Mouse (Mus musculus) heart, embryonic 14.5 days (tissue): ENCODE results near the gene Slc25a12. TPM values are rescaled to one million over a fixed set of nuclear protein-coding genes. Genes with fewer than 3 reads are reported as not detected.
A peak's percentile ranks its signal among the peaks of the same experiment; 100 is the strongest.

ENCODE experiments used
- ATAC-seq: fragments of 200-750 bp; cut with Nextera tagmentation; 2 replicates; pipeline ENCODE4 v1.8.0; 2017; ENCODE audit warnings: low read depth, moderate TSS enrichment; ENCODE audit not compliant: insufficient number of reproducible peaks, insufficient read depth, low FRiP score
- H3K27ac ChIP-seq, 2 experiments: fragments of 200-500 bp in 1 of 2; fragments of 300-500 bp in 1 of 2; sonication (generic) in 1 of 2; replicated peaks in 1 of 2; 2 replicates each; pipeline ENCODE4 v1.5.1; 2012 to 2014; ENCODE audit warnings: low read depth in 2 of 2, low read length in 2 of 2, control low read depth in 1 of 2, mild to moderate bottlenecking in 1 of 2, mixed read lengths in 1 of 2; ENCODE audit not compliant: control insufficient read depth in 1 of 2, insufficient read depth in 1 of 2
- H3K27me3 ChIP-seq: fragments of 300-500 bp; sonication (generic); 2 replicates; pipeline ENCODE4 v1.6.1; 2014; ENCODE audit warnings: mild to moderate bottlenecking, low read length, control low read depth; ENCODE audit not compliant: control insufficient read depth, insufficient read depth
- H3K36me3 ChIP-seq: fragments of 300-500 bp; sonication (generic); 2 replicates; pipeline ENCODE4 v1.6.1; 2014; ENCODE audit warnings: mild to moderate bottlenecking, control low read depth, low read length, mixed read lengths; ENCODE audit not compliant: control insufficient read depth, insufficient read depth
- H3K4me1 ChIP-seq, 2 experiments: fragments of 200-500 bp in 1 of 2; fragments of 300-500 bp in 1 of 2; sonication (generic) in 1 of 2; 2 replicates each; pipeline ENCODE4 v1.6.1; 2012 to 2014; ENCODE audit warnings: low read length in 2 of 2, control low read depth in 1 of 2, mixed read lengths in 1 of 2; ENCODE audit not compliant: control insufficient read depth in 2 of 2, insufficient read depth in 2 of 2
- H3K4me2 ChIP-seq: fragments of 300-500 bp; sonication (generic); 2 replicates; pipeline ENCODE4 v1.6.1; 2014; ENCODE audit warnings: mild to moderate bottlenecking, low read length
- H3K4me3 ChIP-seq, 2 experiments: fragments of 200-500 bp in 1 of 2; fragments of 300-500 bp in 1 of 2; sonication (generic) in 1 of 2; 2 replicates each; pipeline ENCODE4 v1.5.1; 2012 to 2014; ENCODE audit warnings: low read length in 2 of 2, mild to moderate bottlenecking in 2 of 2, control low read depth in 1 of 2, low read depth in 1 of 2, moderate library complexity in 1 of 2; ENCODE audit not compliant: control insufficient read depth in 1 of 2, insufficient read depth in 1 of 2
- H3K9ac ChIP-seq: fragments of 300-500 bp; sonication (generic); 2 replicates; pipeline ENCODE4 v1.6.1; 2014; ENCODE audit warnings: mild to moderate bottlenecking, low read length
- H3K9me3 ChIP-seq: fragments of 300-500 bp; sonication (generic); 2 replicates; pipeline ENCODE4 v1.6.1; 2016; ENCODE audit warnings: low read length, control low read depth; ENCODE audit not compliant: control insufficient read depth
- WGBS: fragments of 180-500 bp; shearing (Covaris S2); extraction: QIAGEN DNeasy Blood & Tissue Kit; methylation state at CpG from one replicate; pipeline ENCODE4 v1.1.7; 2014; 5-methylcytosine and 5-hydroxymethylcytosine counted together
- polyA plus RNA-seq: library from polyadenylated mRNA; unstranded; fragments of >200 nt; fragmentation: Nextera tagmentation; extraction: Ambion mirVana; gene quantifications from 2 replicates; pipeline ENCODE4 v1.2.1, GENCODE M21; 2014

The Slc25a12 gene
- polyA plus RNA-seq, 1 experiment from 2014 or later = 118 TPM

- H3K27me3 ChIP-seq = no peaks in the 10 kb centered on the region
- no peaks in the 10 kb centered on the region for H3K36me3 ChIP-seq
- no peaks in the 10 kb centered on the region for H3K9me3 ChIP-seq
- H3K27ac ChIP-seq = no peak overlapping the region
- H3K4me1 ChIP-seq = peaks cover 9 to 16% of the 10 kb centered on the region in 2 experiments
- ATAC-seq = no peak
- H3K4me2 ChIP-seq = no peak overlapping the region
- WGBS = 73% methylated on average over 2 of the region's 2 CpGs
- H3K9ac ChIP-seq = no peak overlapping the region
- H3K4me3 ChIP-seq = no peak overlapping the region
These were observed 18.0 kb downstream of the Slc25a12 start for GRCm38 (mm10) chr2:71349511-71349910.

DNA sequence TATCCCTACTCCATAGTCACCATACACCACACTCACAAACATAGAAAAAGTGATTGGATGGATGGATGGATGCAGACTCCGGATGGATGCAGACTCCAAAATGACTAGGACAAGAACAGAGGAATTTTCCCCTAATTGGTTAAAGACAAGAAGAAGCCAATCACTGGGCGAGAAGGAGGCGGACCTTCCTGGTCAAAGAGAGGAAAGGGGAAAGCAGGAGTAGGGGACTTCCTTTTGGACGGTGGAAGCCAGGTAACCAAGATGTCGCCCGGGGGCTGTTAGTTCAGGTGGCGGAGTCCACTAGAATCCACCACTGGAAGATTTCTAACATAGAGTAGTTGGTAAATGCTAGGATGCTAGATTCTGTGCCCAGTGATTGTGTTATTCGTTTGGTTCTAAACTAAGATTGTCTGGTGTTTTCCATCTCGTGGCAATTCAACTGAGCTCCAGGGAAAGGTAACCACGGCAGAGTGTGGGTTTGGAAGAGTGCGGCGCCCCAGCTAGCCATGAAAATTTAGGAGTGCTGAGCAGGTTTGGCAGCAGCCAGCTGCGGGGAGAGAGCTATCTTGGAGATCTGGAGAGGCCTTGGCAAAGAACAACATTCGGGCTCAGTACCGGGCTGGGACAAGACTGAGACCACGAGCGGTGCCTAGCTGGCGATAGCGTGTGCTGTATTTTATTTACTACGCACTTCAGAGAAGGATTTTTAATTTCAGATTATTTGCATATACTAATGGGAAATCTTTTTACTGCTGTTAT is 19.6 kb downstream of the Slc25a12 start:
- H3K27ac ChIP-seq = no peak overlapping the region
- WGBS = 92% methylated on average over 20 of the region's 20 CpGs
- H3K9ac ChIP-seq = no peak overlapping the region
- peaks cover 14% of the 10 kb centered on the region for H3K36me3 ChIP-seq
- ATAC-seq = no peak
- H3K4me3 ChIP-seq = no peak overlapping the region
- H3K4me1 ChIP-seq = peaks cover 0 to 4% of the 10 kb centered on the region in 2 experiments; a peak in 2 of 4 replicates
- H3K4me2 ChIP-seq = no peak overlapping the region
- H3K27me3 ChIP-seq = no peaks in the 10 kb centered on the region
- no peaks in the 10 kb centered on the region for H3K9me3 ChIP-seq

DNA sequence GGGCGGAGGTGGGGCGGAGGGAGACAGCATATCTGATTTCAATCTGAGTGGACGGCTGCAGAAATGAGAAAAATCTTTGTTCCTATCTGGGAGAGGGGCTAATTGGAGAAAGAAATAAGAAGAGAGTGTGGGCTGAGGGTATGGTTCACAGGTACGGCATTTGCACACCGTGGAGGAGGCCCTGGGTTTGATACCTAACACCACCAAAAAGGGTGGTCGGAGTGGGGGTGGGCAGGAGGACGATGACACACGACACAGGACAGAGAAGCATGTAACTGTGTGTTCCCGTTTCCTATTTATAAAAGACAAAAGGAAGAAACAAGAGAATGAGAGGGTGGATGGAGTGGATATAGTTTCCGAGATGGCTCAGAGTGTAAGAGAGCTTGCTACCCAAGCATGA is 20.4 kb downstream of the Slc25a12 start:
- no peak overlapping the region for H3K4me3 ChIP-seq
- WGBS = 85% methylated on average over 10 of the region's 10 CpGs
- ATAC-seq = no peak

DNA sequence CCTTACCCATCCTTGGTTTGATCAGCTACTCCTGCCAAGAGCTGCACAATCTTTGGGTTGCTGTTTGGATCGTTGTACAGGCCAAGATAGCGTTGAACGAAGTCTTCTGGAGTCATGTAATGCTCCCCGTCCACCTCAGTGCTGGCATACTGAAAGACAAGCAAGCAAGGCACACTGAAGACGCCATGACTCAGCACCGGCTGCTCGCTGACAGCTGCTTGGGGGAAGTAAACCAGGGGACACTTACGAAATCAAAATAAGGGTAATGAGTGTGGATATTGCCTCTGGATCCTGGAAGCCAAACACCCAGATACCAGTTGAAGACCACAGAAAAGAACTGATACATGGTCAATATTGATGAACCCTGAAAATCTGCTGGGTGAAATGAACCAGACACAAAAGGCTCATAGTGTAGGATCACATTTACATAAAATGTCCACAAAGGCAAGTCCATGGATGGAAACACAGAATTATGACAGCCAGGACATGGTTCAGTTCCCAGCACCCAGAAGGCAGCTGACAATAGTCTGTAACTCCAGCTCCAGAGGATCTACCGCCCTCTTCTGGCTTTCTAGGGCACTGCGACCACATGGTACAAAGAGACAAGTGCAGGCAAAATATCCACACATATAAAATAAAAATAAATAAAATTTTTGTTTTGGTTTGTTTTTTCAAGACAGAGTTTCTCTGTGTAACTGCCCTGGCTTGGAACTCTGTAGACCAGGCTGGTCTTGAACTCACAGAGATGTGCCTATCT is 23.5 kb downstream of the Slc25a12 start:
- no peak overlapping the region for H3K4me3 ChIP-seq
- no peaks in the 10 kb centered on the region for H3K9me3 ChIP-seq
- H3K4me1 ChIP-seq = peaks cover 3 to 11% of the 10 kb centered on the region in 2 experiments
- H3K4me2 ChIP-seq = no peak overlapping the region
- no peak for ATAC-seq
- H3K9ac ChIP-seq = no peak overlapping the region
- H3K27me3 ChIP-seq = no peaks in the 10 kb centered on the region
- H3K36me3 ChIP-seq = peaks cover 29% of the 10 kb centered on the region
- H3K27ac ChIP-seq = no peak overlapping the region
- 91% methylated on average over 10 of the region's 10 CpGs for WGBS

More for the DNA sequence above, 20.4 kb downstream of the Slc25a12 start:
- Histone ChIP-seq H3K27me3 (no peaks in the 10 kb centered on the region), H3K4me2 (no peak overlapping the region), H3K27ac (no peak overlapping the region), H3K9me3 (no peaks in the 10 kb centered on the region), H3K36me3 (peaks cover 21% of the 10 kb centered on the region), H3K9ac (no peak overlapping the region), H3K4me1 (peaks cover 0 to 4% of the 10 kb centered on the region in 2 experiments; a peak in 2 of 4 replicates)

- Histone ChIP-seq H3K4me1 (peaks cover 3 to 11% of the 10 kb centered on the region in 2 experiments), H3K4me3 (no peak overlapping the region), H3K36me3 (peaks cover 45% of the 10 kb centered on the region), H3K9ac (no peak overlapping the region), H3K4me2 (peak overlapping the region; percentile 31), H3K27ac (peak overlapping the region; percentile 33 to 60; a peak in 3 of 4 replicates), H3K27me3 (no peaks in the 10 kb centered on the region), H3K9me3 (no peaks in the 10 kb centered on the region)
- 37% methylated on average over 5 of the region's 5 CpGs for WGBS
- no peak for ATAC-seq
These were observed 27.4 kb downstream of the Slc25a12 start for GRCm38 (mm10) chr2:71340126-71340525.

DNA sequence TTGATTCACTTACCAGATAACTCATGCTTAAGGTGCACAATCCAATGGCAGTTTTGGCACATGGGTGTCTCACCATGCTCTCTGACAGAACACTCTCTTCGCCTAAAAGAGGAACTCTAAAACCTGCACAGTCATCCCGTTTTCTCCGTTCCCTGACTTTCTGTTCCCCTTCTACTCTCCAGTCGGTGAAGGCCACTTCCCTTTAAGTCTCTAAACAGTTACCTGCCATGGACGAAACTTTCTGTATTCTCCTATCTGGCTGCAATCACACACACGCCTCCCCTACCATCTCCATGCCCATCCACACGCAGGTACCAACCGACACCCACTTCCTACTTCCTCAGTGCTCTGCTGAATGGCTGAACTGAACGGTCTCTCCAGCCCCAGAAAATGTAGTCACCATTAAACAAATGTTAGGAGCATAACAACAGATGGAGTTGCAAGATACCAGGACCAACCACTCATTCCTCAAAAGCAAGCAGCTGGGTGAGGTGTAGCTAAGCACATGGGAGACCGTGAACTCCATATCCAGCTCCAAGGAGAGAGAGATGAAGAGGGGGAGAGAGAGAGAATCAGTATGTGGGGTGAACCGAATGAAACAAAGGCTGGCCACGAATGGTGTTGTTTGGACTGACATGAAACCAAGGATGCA is 29.3 kb downstream of the Slc25a12 start:
- no peak overlapping the region for H3K4me3 ChIP-seq
- ATAC-seq = no peak

GRCm38 (mm10) chr2:71336631-71337030 is 30.9 kb downstream of the Slc25a12 start:
- H3K4me2 ChIP-seq = no peak overlapping the region
- H3K27ac ChIP-seq = no peak overlapping the region
- H3K36me3 ChIP-seq = peaks cover 48% of the 10 kb centered on the region
- 87% methylated on average over 6 of the region's 6 CpGs for WGBS
- H3K9me3 ChIP-seq = no peaks in the 10 kb centered on the region
- no peaks in the 10 kb centered on the region for H3K27me3 ChIP-seq
- ATAC-seq = no peak
- no peak overlapping the region for H3K9ac ChIP-seq
- H3K4me1 ChIP-seq = peaks cover 3 to 11% of the 10 kb centered on the region in 2 experiments
- H3K4me3 ChIP-seq = no peak overlapping the region

More for the DNA sequence above, 29.3 kb downstream of the Slc25a12 start:
- Histone ChIP-seq H3K36me3 (peaks cover 48% of the 10 kb centered on the region), H3K4me1 (peaks cover 3 to 11% of the 10 kb centered on the region in 2 experiments), H3K27ac (no peak overlapping the region), H3K27me3 (no peaks in the 10 kb centered on the region), H3K9me3 (no peaks in the 10 kb centered on the region), H3K4me2 (no peak overlapping the region), H3K9ac (no peak overlapping the region)
- WGBS = 83% methylated on average over 12 of the region's 12 CpGs
